Mouse (Mus musculus): ENCODE data around the gene Gm10681.
"Not testable (repeated sequence)": the region's sequence is repeated elsewhere in the genome, so short reads cannot be mapped to it uniquely, and the experiment has no call there.

Gm10681 gene

DNA sequence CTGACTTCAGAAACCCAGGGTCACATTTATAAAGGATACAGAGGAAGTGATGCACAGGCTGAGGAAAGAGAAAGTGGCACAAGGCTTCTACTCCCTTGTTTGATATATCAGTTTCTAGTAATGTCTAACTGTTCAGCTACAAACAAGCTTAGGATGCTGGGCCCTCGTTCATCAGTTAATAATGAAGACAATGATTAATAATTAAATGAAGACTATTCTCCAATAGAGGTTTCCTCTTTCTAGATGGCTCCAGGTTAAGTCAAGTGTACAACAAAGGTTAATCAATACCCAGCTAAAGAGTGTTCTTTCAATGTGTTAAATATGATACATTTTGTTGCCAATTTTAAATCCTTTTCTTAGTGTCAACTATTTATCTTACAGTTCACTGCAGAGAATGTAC is 78.2 kb downstream of the Gm10681 start, which contains the start of gene Hsd3b4:
Gene Hsd3b4, minus strand, starts transcription at position 101 of the 400 bp plus-strand sequence.
- not testable (repeated sequence) for DNase-seq (ENCODE audit: low read depth, low spot score)

DNA sequence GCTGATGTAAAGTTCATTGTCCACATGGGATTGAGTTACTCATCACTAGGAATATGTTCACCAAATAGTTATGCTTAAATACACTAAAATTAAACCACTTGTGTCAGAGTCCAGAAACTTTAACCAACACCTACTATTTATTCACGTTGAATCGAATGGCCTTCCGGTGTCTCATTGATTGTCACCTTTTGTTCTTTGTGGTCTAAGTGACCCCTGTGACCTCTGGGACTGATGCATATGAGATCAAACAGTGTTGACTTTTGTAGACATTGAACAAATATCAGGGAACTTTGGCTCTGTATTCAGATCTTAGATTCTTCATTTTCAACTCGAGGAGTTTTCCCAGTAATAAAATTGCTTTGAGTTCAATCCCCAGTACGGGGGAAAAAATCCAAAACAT is 81.4 kb downstream of the Gm10681 start:
- not testable (repeated sequence) for DNase-seq (ENCODE audit: low read depth, low spot score)

Measured in CD4-positive, CD25-positive, alpha-beta regulatory T cell, adult 2 months (primary cell).